19 mouse cellular contexts compared by ENCODE assay signal in the genomic region with DNA sequence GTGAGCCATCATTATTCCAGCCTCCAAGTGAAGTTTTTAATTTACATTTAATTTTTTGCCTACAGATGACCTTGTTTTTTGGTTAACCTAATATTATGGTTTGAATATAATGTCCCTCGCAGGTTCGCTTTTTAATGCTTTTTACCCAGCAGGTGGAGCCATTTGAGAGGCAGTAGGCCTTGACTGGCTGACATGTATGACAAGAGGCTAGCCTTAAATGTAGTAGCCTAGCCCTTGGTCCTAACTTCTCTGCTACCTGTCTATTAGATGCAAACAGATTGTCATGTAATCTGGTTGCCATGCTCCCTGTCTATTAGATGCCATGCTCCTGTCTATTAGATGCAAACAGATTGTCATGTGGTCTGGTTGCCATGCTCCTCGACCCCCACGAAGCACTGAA. TPM values are rescaled to one million over a fixed set of nuclear protein-coding genes. Genes with fewer than 3 reads are reported as not detected.
DNase-seq lines count a peak whose midpoint lies in the region; ATAC-seq and TF ChIP-seq lines count a peak whose summit lies in the region.
"Had no signal": no experiment of that assay in that cellular context is flagged by ENCODE, and none has a peak within 500 bp of the region (broad histone marks: within the 10 kb centered on the region; RNA-seq: fewer than 3 reads in every experiment).

No protein-coding gene starts in this region.

- ATAC-seq in intestine, postnatal 0 days: no peak
- ATAC-seq in intestine, embryonic 15.5 days: no peak
- ATAC-seq in stomach, postnatal 0 days (ENCODE audit: low FRiP score, low TSS enrichment): no peak
- ATAC-seq: forebrain, embryonic 14.5 days; hindbrain, embryonic 16.5 days; liver, embryonic 12.5 days had no signal

- no peaks in the 10 kb centered on the region for H3K36me3 ChIP-seq in intestine, postnatal 0 days (ENCODE audit: control insufficient read depth, insufficient read depth)
- no peaks in the 10 kb centered on the region for H3K36me3 ChIP-seq in intestine, embryonic 15.5 days
- H3K36me3 ChIP-seq in E14TG2a.4 (ENCODE audit: insufficient read depth, low read length): no peaks in the 10 kb centered on the region
- H3K36me3 ChIP-seq in stomach, postnatal 0 days (ENCODE audit: control insufficient read depth, insufficient read depth, low read length): no peaks in the 10 kb centered on the region
- H3K36me3 ChIP-seq: embryonic facial prominence, embryonic 15.5 days; limb, embryonic 12.5 days; liver, embryonic 12.5 days had no signal

- H3K9ac ChIP-seq in intestine, postnatal 0 days (ENCODE audit: low read depth, low read length): no peak overlapping the region
- H3K9ac ChIP-seq in intestine, embryonic 15.5 days: no peak overlapping the region
- H3K9ac ChIP-seq in stomach, postnatal 0 days (ENCODE audit: low read length): no peak overlapping the region
- H3K9ac ChIP-seq: embryonic facial prominence, embryonic 15.5 days; limb, embryonic 12.5 days; liver, embryonic 12.5 days had no signal

- H3K27me3 ChIP-seq in intestine, postnatal 0 days (replicated peaks; ENCODE audit: control insufficient read depth, insufficient read depth, low read length): no peaks in the 10 kb centered on the region
- H3K27me3 ChIP-seq in intestine, embryonic 15.5 days (replicated peaks): no peaks in the 10 kb centered on the region
- H3K27me3 ChIP-seq in E14TG2a.4 (ENCODE audit: insufficient read depth, low read length): no peaks in the 10 kb centered on the region
- H3K27me3 ChIP-seq in stomach, postnatal 0 days (ENCODE audit: control insufficient read depth, insufficient read depth, low read length): no peaks in the 10 kb centered on the region
- H3K27me3 ChIP-seq: embryonic facial prominence, embryonic 15.5 days; limb, embryonic 12.5 days; liver, embryonic 12.5 days had no signal

- H3K27ac ChIP-seq in intestine, postnatal 0 days (ENCODE audit: low read depth, low read length): no peak overlapping the region
- H3K27ac ChIP-seq in intestine, embryonic 15.5 days: no peak overlapping the region
- no peak overlapping the region for H3K27ac ChIP-seq in stomach, postnatal 0 days (replicated peaks)
- H3K27ac ChIP-seq: embryonic facial prominence, embryonic 15.5 days; limb, embryonic 12.5 days; liver, embryonic 12.5 days had no signal

- no peak overlapping the region for H3K4me2 ChIP-seq in intestine, postnatal 0 days (replicated peaks; ENCODE audit: low read depth)
- no peak overlapping the region for H3K4me2 ChIP-seq in intestine, embryonic 15.5 days (replicated peaks)
- H3K4me2 ChIP-seq in stomach, postnatal 0 days (replicated peaks; ENCODE audit: low read depth): no peak overlapping the region
- H3K4me2 ChIP-seq: embryonic facial prominence, embryonic 15.5 days; limb, embryonic 12.5 days; liver, embryonic 12.5 days; midbrain, embryonic 11.5 days had no signal

- 95% methylated on average over 4 of the region's 4 CpGs for WGBS in intestine, postnatal 0 days
- 89% methylated on average over 4 of the region's 4 CpGs for WGBS in intestine, embryonic 15.5 days
- 94% methylated on average over 4 of the region's 4 CpGs for WGBS in stomach, postnatal 0 days

- TF ChIP-seq EP300 in stomach, postnatal 0 days (optimal IDR thresholded peaks at IDR 0.05): no peak

- peak; percentile 7 for DNase-seq in lung, postnatal 36 days
- DNase-seq in lung, postnatal 25 days (ENCODE audit: low spot score): no peak
- DNase-seq in stomach, postnatal 0 days (ENCODE audit: low spot score): no peak
- DNase-seq in cerebellum, adult 8-10 months: no peak
- DNase-seq: adrenal gland, postnatal 25 days; cerebellum, adult 9-11 months; gastrocnemius, postnatal 36 days; kidney, adult 18-20 months; kidney, postnatal 25 days; right cerebral cortex, postnatal 14 days had no signal

- H3K4me3 ChIP-seq in intestine, postnatal 0 days (ENCODE audit: low read depth, low read length): no peak overlapping the region
- H3K4me3 ChIP-seq in intestine, embryonic 15.5 days (replicated peaks): no peak overlapping the region
- no peak overlapping the region for H3K4me3 ChIP-seq in E14TG2a.4 (replicated peaks; ENCODE audit: low read length)
- no peak overlapping the region for H3K4me3 ChIP-seq in stomach, postnatal 0 days (ENCODE audit: low read depth, low read length)
- H3K4me3 ChIP-seq: embryonic facial prominence, embryonic 15.5 days; limb, embryonic 12.5 days; liver, embryonic 12.5 days had no signal

- H3K4me1 ChIP-seq in intestine, postnatal 0 days (replicated peaks; ENCODE audit: control insufficient read depth, insufficient read depth, low read length): no peaks in the 10 kb centered on the region
- 0 out of 2 replicates have a peak, but pooled peaks cover 2% of the 10 kb centered on the region for H3K4me1 ChIP-seq in intestine, embryonic 15.5 days (replicated peaks)
- peaks cover 7% of the 10 kb centered on the region; the same call in 1 of the 2 replicates for H3K4me1 ChIP-seq in E14TG2a.4 (replicated peaks; ENCODE audit: low read depth, low read length)
- H3K4me1 ChIP-seq in stomach, postnatal 0 days (replicated peaks; ENCODE audit: control insufficient read depth, insufficient read depth): no peaks in the 10 kb centered on the region
- H3K4me1 ChIP-seq: embryonic facial prominence, embryonic 15.5 days; limb, embryonic 12.5 days; liver, embryonic 12.5 days had no signal

- no peaks in the 10 kb centered on the region for H3K9me3 ChIP-seq in intestine, postnatal 0 days (ENCODE audit: control insufficient read depth)
- H3K9me3 ChIP-seq in intestine, embryonic 15.5 days: no peaks in the 10 kb centered on the region
- H3K9me3 ChIP-seq in E14TG2a.4 (ENCODE audit: low read length): no peaks in the 10 kb centered on the region; the same call in 1 of the 2 replicates
- no peaks in the 10 kb centered on the region for H3K9me3 ChIP-seq in stomach, postnatal 0 days (ENCODE audit: control insufficient read depth, low read length)
- H3K9me3 ChIP-seq: embryonic facial prominence, embryonic 15.5 days; limb, embryonic 12.5 days; liver, embryonic 12.5 days had no signal

- peak; percentile 52 for TF ChIP-seq CTCF in intestine, postnatal 0 days (IDR thresholded peaks at IDR 0.05; ENCODE audit: low read depth)
- peak; percentile 11; the same call in 1 of the 2 replicates for TF ChIP-seq CTCF in E14TG2a.4 (conservative IDR thresholded peaks at IDR 0.05; ENCODE audit: low read length)
- TF ChIP-seq CTCF in stomach, postnatal 0 days (IDR thresholded peaks at IDR 0.05; ENCODE audit: low read depth): peak; percentile 42

RNA-seq across cellular contexts. Expression of a gene that starts 9.4 kb away (rescaled TPM):
- polyA plus RNA-seq in intestine, postnatal 0 days (2015; fragmentation: Nextera tagmentation; extraction: Ambion mirVana): 50.2 and 51.2 TPM in 2 replicates
- 29.8 and 34.1 TPM in 2 replicates for polyA plus RNA-seq in intestine, embryonic 15.5 days (2015; fragmentation: Nextera tagmentation; extraction: Ambion mirVana)
- polyA plus RNA-seq in stomach, postnatal 0 days (2015; fragmentation: Nextera tagmentation; extraction: Ambion mirVana): 42.7 and 47.0 TPM in 2 replicates
